Mouse (Mus musculus) midbrain, embryonic 15.5 days (tissue): ENCODE measurements at regions not wholly inside any gene's neighbourhood (a gene's known extent, or its start where the extent isn't known, plus 50 kb on each side); places are given as distances from the start of the nearest gene placed in this dataset.
"Not testable (repeated sequence)": the region's sequence is repeated elsewhere in the genome, so short reads cannot be mapped to it uniquely, and the experiment has no call there.

Experiments
- ATAC-seq: fragments of 200-750 bp; cut with Nextera tagmentation; replicated peaks from 2 replicates; pipeline ENCODE4 v1.8.0; 2017; ENCODE audit warnings: moderate TSS enrichment
- H3K27ac ChIP-seq: fragments of 300-500 bp; sonication (generic); 2 replicates; pipeline ENCODE4 v1.5.1; 2015; ENCODE audit warnings: mild to moderate bottlenecking, inconsistent platforms
- H3K27me3 ChIP-seq: fragments of 300-500 bp; sonication (generic); replicated peaks from 2 replicates; pipeline ENCODE4 v1.6.1; 2015; ENCODE audit warnings: inconsistent platforms
- H3K36me3 ChIP-seq: fragments of 300-500 bp; sonication (generic); replicated peaks from 2 replicates; pipeline ENCODE4 v1.6.1; 2015; ENCODE audit warnings: inconsistent platforms
- H3K4me1 ChIP-seq: fragments of 300-500 bp; sonication (generic); 2 replicates; pipeline ENCODE4 v1.6.1; 2015; ENCODE audit warnings: inconsistent platforms
- H3K4me2 ChIP-seq: fragments of 300-500 bp; sonication (generic); 2 replicates; pipeline ENCODE4 v1.6.1; 2015; ENCODE audit warnings: inconsistent platforms, mild to moderate bottlenecking, moderate library complexity
- H3K4me3 ChIP-seq: fragments of 300-500 bp; sonication (generic); 2 replicates; pipeline ENCODE4 v1.5.1; 2015; ENCODE audit warnings: mild to moderate bottlenecking, inconsistent platforms
- H3K9ac ChIP-seq: fragments of 300-500 bp; sonication (generic); 2 replicates; pipeline ENCODE4 v1.6.1; 2015; ENCODE audit warnings: mild to moderate bottlenecking, inconsistent platforms
- H3K9me3 ChIP-seq: fragments of 300-500 bp; sonication (generic); 2 replicates; pipeline ENCODE4 v1.6.1; 2016; ENCODE audit warnings: inconsistent platforms
- WGBS: fragments of 180-500 bp; shearing (Covaris S2); methylation state at CpG from one replicate; pipeline ENCODE4 v1.1.7; 2015; ENCODE audit warnings: mixed read lengths; 5-methylcytosine and 5-hydroxymethylcytosine counted together

GRCm38 (mm10) chr6:37707671-37708070 lies 162.9 kb upstream of the Trim24 start:
- H3K9me3 ChIP-seq, H3K4me1 ChIP-seq, H3K27me3 ChIP-seq, H3K4me3 ChIP-seq, H3K36me3 ChIP-seq, H3K9ac ChIP-seq, ATAC-seq, H3K4me2 ChIP-seq, H3K27ac ChIP-seq: not testable (repeated sequence)
- WGBS, result 75% methylated on average over 1 of the region's 1 CpGs

GRCm38 (mm10) chr6:37711766-37712165 lies 158.8 kb upstream of the Trim24 start:
- Histone ChIP-seq H3K27me3 (no peaks in the 10 kb centered on the region), H3K9ac (no peak overlapping the region), H3K36me3 (no peaks in the 10 kb centered on the region), H3K4me3 (no peak overlapping the region), H3K27ac (no peak overlapping the region), H3K4me1 (no peaks in the 10 kb centered on the region), H3K9me3 (no peaks in the 10 kb centered on the region), H3K4me2 (no peak overlapping the region)
- ATAC-seq, result no peak
- 46% methylated on average over 1 of the region's 1 CpGs for WGBS

- H3K4me3 ChIP-seq, result no peak overlapping the region
- ATAC-seq, result no peak
- H3K36me3 ChIP-seq, result no peaks in the 10 kb centered on the region
- no peaks in the 10 kb centered on the region for H3K27me3 ChIP-seq
- H3K27ac ChIP-seq, result no peak overlapping the region
- no peaks in the 10 kb centered on the region for H3K4me1 ChIP-seq
- no peak overlapping the region for H3K9ac ChIP-seq
- no peaks in the 10 kb centered on the region for H3K9me3 ChIP-seq
- H3K4me2 ChIP-seq, result no peak overlapping the region
- 88% methylated on average over 4 of the region's 4 CpGs for WGBS
Measured at GRCm38 (mm10) chr6:37713411-37713810, 157.2 kb upstream of the Trim24 start.

- Histone ChIP-seq H3K4me2 (no peak overlapping the region), H3K27ac (no peak overlapping the region), H3K9ac (no peak overlapping the region), H3K27me3 (no peaks in the 10 kb centered on the region), H3K4me1 (no peaks in the 10 kb centered on the region), H3K9me3 (no peaks in the 10 kb centered on the region), H3K36me3 (no peaks in the 10 kb centered on the region), H3K4me3 (no peak overlapping the region)
- WGBS, result 12% methylated on average over 6 of the region's 6 CpGs
- no peak for ATAC-seq
Measured at GRCm38 (mm10) chr6:37714223-37714928, 156.2 kb upstream of the Trim24 start.

GRCm38 (mm10) chr6:37721736-37722135 lies 148.9 kb upstream of the Trim24 start:
- no peaks in the 10 kb centered on the region for H3K9me3 ChIP-seq
- H3K4me2 ChIP-seq, result no peak overlapping the region
- no peak for ATAC-seq
- no peaks in the 10 kb centered on the region for H3K27me3 ChIP-seq
- no peak overlapping the region for H3K9ac ChIP-seq
- no peak overlapping the region for H3K4me3 ChIP-seq
- WGBS, result 88% methylated on average over 1 of the region's 1 CpGs
- H3K4me1 ChIP-seq, result no peaks in the 10 kb centered on the region
- no peak overlapping the region for H3K27ac ChIP-seq
- H3K36me3 ChIP-seq, result no peaks in the 10 kb centered on the region

- H3K9me3 ChIP-seq, result no peaks in the 10 kb centered on the region
- ATAC-seq, result no peak
- H3K9ac ChIP-seq, result no peak overlapping the region
- H3K27me3 ChIP-seq, result no peaks in the 10 kb centered on the region
- no peak overlapping the region for H3K4me3 ChIP-seq
- H3K4me1 ChIP-seq, result no peaks in the 10 kb centered on the region
- WGBS, result 70% methylated on average over 4 of the region's 4 CpGs
- no peak overlapping the region for H3K27ac ChIP-seq
- H3K36me3 ChIP-seq, result no peaks in the 10 kb centered on the region
- no peak overlapping the region for H3K4me2 ChIP-seq
Measured at GRCm38 (mm10) chr6:37723337-37723736, 147.3 kb upstream of the Trim24 start.

GRCm38 (mm10) chr6:37724240-37724639 lies 146.4 kb upstream of the Trim24 start:
- Histone ChIP-seq H3K27me3 (no peaks in the 10 kb centered on the region), H3K9me3 (no peaks in the 10 kb centered on the region), H3K4me2 (no peak overlapping the region), H3K27ac (no peak overlapping the region), H3K36me3 (no peaks in the 10 kb centered on the region), H3K4me3 (no peak overlapping the region), H3K9ac (no peak overlapping the region), H3K4me1 (no peaks in the 10 kb centered on the region)
- WGBS, result 94% methylated on average over 5 of the region's 5 CpGs
- no peak for ATAC-seq

GRCm38 (mm10) chr6:37728621-37729020 lies 142.0 kb upstream of the Trim24 start:
- Histone ChIP-seq H3K27ac (no peak overlapping the region), H3K9me3 (no peaks in the 10 kb centered on the region), H3K36me3 (no peaks in the 10 kb centered on the region), H3K4me3 (no peak overlapping the region), H3K4me2 (no peak overlapping the region), H3K4me1 (no peaks in the 10 kb centered on the region), H3K27me3 (no peaks in the 10 kb centered on the region), H3K9ac (no peak overlapping the region)
- 97% methylated on average over 2 of the region's 2 CpGs for WGBS
- no peak for ATAC-seq

GRCm38 (mm10) chr6:37729165-37729564 lies 141.4 kb upstream of the Trim24 start:
- H3K4me3 ChIP-seq, result no peak overlapping the region
- no peaks in the 10 kb centered on the region for H3K9me3 ChIP-seq
- 83% methylated on average over 2 of the region's 2 CpGs for WGBS
- H3K4me2 ChIP-seq, result no peak overlapping the region
- no peaks in the 10 kb centered on the region for H3K4me1 ChIP-seq
- no peak overlapping the region for H3K27ac ChIP-seq
- no peaks in the 10 kb centered on the region for H3K36me3 ChIP-seq
- ATAC-seq, result no peak
- no peak overlapping the region for H3K9ac ChIP-seq
- no peaks in the 10 kb centered on the region for H3K27me3 ChIP-seq

GRCm38 (mm10) chr6:37730500-37731239 lies 139.9 kb upstream of the Trim24 start:
- Histone ChIP-seq H3K4me1 (no peaks in the 10 kb centered on the region), H3K27ac (no peak overlapping the region), H3K9me3 (no peaks in the 10 kb centered on the region), H3K27me3 (no peaks in the 10 kb centered on the region), H3K4me3 (no peak overlapping the region), H3K9ac (no peak overlapping the region), H3K36me3 (no peaks in the 10 kb centered on the region), H3K4me2 (no peak overlapping the region)
- 67% methylated on average over 8 of the region's 8 CpGs for WGBS
- ATAC-seq, result no peak

GRCm38 (mm10) chr6:37732385-37732784 lies 138.2 kb upstream of the Trim24 start:
- H3K27ac ChIP-seq, result no peak overlapping the region
- H3K9ac ChIP-seq, result no peak overlapping the region
- no peaks in the 10 kb centered on the region for H3K4me1 ChIP-seq
- WGBS, result 35% methylated on average over 10 of the region's 10 CpGs
- H3K27me3 ChIP-seq, result no peaks in the 10 kb centered on the region
- no peak overlapping the region for H3K4me3 ChIP-seq
- ATAC-seq, result no peak
- no peaks in the 10 kb centered on the region for H3K9me3 ChIP-seq
- no peak overlapping the region for H3K4me2 ChIP-seq
- no peaks in the 10 kb centered on the region for H3K36me3 ChIP-seq

- H3K9ac ChIP-seq, result no peak overlapping the region
- no peaks in the 10 kb centered on the region for H3K36me3 ChIP-seq
- no peak overlapping the region for H3K4me3 ChIP-seq
- WGBS, result 81% methylated on average over 4 of the region's 4 CpGs
- H3K4me1 ChIP-seq, result no peaks in the 10 kb centered on the region
- no peak overlapping the region for H3K4me2 ChIP-seq
- H3K27ac ChIP-seq, result no peak overlapping the region
- no peaks in the 10 kb centered on the region for H3K9me3 ChIP-seq
- no peak for ATAC-seq
- H3K27me3 ChIP-seq, result no peaks in the 10 kb centered on the region
Measured at GRCm38 (mm10) chr6:37735288-37735961, 135.2 kb upstream of the Trim24 start.

- 90% methylated on average over 4 of the region's 4 CpGs for WGBS
- ATAC-seq, result no peak
- H3K4me3 ChIP-seq, result no peak overlapping the region
Measured at GRCm38 (mm10) chr6:37735962-37736297, 134.7 kb upstream of the Trim24 start.

More at GRCm38 (mm10) chr6:37735962-37736297, 134.7 kb upstream of the Trim24 start:
- no peaks in the 10 kb centered on the region for H3K9me3 ChIP-seq
- no peak overlapping the region for H3K9ac ChIP-seq
- H3K4me1 ChIP-seq, result no peaks in the 10 kb centered on the region
- H3K4me2 ChIP-seq, result no peak overlapping the region
- H3K27ac ChIP-seq, result no peak overlapping the region
- no peaks in the 10 kb centered on the region for H3K36me3 ChIP-seq
- no peaks in the 10 kb centered on the region for H3K27me3 ChIP-seq
